Mouse (Mus musculus) heart, embryonic 10.5 days (tissue): ENCODE measurements around the gene Efl1. TPM values are rescaled to one million over a fixed set of nuclear protein-coding genes. Genes with fewer than 3 reads are reported as not detected.

Experiments used
- DNase-seq: peaks from one replicate; pipeline ENCODE4 v3.0.0-alpha.2; 2017; ENCODE audit warnings: low spot score
- H3K27ac ChIP-seq: fragments of 300-500 bp; sonication (generic); 2 replicates; pipeline ENCODE4 v1.5.1; 2016; ENCODE audit warnings: mild to moderate bottlenecking
- H3K27me3 ChIP-seq: fragments of 300-500 bp; sonication (generic); 2 replicates; pipeline ENCODE4 v1.6.1; 2016; ENCODE audit warnings: mild to moderate bottlenecking; ENCODE audit not compliant: poor library complexity, insufficient read depth, severe bottlenecking
- H3K36me3 ChIP-seq: fragments of 300-500 bp; sonication (generic); 2 replicates; pipeline ENCODE4 v1.6.1; 2016; ENCODE audit warnings: mild to moderate bottlenecking, moderate library complexity
- H3K4me1 ChIP-seq: fragments of 300-500 bp; sonication (generic); 2 replicates; pipeline ENCODE4 v1.6.1; 2016; ENCODE audit warnings: mild to moderate bottlenecking
- H3K4me3 ChIP-seq: fragments of 300-500 bp; sonication (generic); 2 replicates; pipeline ENCODE4 v1.5.1; 2016; ENCODE audit warnings: mild to moderate bottlenecking, moderate library complexity
- H3K9me3 ChIP-seq: fragments of 300-500 bp; sonication (generic); 2 replicates; pipeline ENCODE4 v1.6.1; 2016; ENCODE audit warnings: mild to moderate bottlenecking, moderate library complexity
- WGBS: fragments of 180-500 bp; shearing (Covaris S2); methylation state at CpG from one replicate; pipeline ENCODE4 v1.1.7; 2016; 5-methylcytosine and 5-hydroxymethylcytosine counted together
- polyA plus RNA-seq: library from polyadenylated mRNA; unstranded; fragments of >200 nt; fragmentation: Nextera tagmentation; extraction: Ambion mirVana; gene quantifications from 2 replicates; pipeline ENCODE4 v1.2.1, GENCODE M21; 2016

Gene Efl1
- polyA plus RNA-seq, 1 experiment from 2014 or later, result 18.5 TPM

DNA sequence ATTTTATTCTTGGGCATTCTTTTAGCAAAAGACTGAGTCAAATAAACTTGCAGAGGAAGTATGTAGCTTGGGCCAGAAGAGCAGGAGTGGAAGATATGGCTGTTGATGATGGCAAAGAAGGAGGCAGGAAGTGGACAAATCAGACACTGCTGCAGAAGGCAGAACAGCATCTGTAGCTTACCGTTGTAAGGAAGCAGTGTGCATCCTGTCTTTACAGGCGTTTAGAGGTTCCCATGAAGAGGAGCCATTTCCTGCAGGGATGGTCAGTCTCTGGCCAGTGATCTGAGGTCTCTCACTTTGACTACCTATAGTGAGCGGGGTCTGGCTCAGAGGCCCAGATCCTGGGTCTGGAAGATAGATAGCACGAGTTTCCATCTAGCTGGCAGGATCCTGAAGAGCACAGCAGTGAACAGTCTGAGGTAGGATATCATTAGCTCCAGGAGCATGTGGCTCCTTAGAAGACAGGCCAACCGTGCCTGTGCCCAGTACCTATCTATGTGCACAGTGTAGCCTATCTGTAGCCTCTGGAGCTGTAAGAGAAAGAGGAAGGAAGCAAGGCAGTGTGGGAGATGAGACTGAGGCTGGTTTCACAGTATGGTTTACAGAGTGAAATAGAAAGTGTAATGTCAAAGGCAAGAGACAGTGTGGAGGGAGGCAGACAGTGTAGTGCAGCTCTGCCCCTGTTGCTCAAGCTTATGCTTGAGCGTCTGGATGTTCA lies 42.8 kb downstream of the Efl1 start:
- WGBS, result 68% methylated on average over 6 of the region's 6 CpGs

DNA sequence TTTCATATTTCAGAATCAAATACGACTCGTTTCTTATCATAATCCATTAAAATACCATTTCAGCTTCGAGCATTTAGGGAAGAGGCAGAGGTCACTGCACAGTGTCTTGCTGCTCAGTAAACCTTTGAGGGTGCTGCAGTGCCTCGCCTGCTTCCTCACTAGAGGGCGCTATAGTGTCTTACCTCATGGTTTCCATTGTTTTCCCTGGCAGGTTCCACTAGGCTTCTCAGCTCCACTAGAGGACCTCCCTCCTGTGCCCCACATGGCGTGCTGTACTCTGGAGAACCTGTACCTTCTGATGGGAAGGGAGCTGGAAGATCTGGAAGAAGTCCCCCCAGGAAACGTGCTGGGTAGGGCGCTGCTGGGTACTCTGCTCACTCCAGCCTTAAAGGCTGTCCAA lies 49.3 kb downstream of the Efl1 start:
- DNase-seq, result no peak
- H3K4me1 ChIP-seq, result no peaks in the 10 kb centered on the region
- 71% methylated on average over 8 of the region's 8 CpGs for WGBS
- H3K9me3 ChIP-seq, result no peaks in the 10 kb centered on the region
- no peak overlapping the region for H3K4me3 ChIP-seq
- peaks cover 53% of the 10 kb centered on the region for H3K36me3 ChIP-seq
- H3K27me3 ChIP-seq, result no peaks in the 10 kb centered on the region
- no peak overlapping the region for H3K27ac ChIP-seq

More for the DNA sequence above, 42.8 kb downstream of the Efl1 start:
- Histone ChIP-seq H3K4me3 (no peak overlapping the region), H3K27ac (no peak overlapping the region), H3K9me3 (no peaks in the 10 kb centered on the region), H3K36me3 (peaks cover 38% of the 10 kb centered on the region), H3K27me3 (no peaks in the 10 kb centered on the region), H3K4me1 (no peaks in the 10 kb centered on the region)
- no peak for DNase-seq

DNA sequence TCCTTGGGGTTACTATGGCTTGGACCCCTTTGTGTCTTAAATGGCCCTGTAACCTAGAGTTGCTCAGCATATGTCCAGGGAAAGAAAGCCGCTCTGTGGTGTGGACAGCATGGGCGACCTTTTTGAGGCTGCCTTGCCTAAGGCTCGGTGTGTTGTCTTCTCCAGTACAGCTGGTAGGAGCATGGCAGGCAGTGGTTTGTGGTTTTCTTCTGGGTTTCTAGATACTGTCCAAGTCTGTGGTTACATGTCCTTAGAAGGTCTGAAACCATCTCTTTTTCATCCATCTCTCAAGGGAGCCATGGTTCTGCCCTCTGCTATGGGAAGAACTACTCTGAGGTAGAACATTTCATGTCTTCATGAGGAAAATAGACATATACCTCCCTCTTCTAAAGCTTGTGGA lies 50.6 kb downstream of the Efl1 start:
- H3K36me3 ChIP-seq, result peaks cover 40% of the 10 kb centered on the region
- H3K9me3 ChIP-seq, result no peaks in the 10 kb centered on the region
- DNase-seq, result no peak
- no peak overlapping the region for H3K4me3 ChIP-seq
- H3K27ac ChIP-seq, result no peak overlapping the region
- WGBS, result 92% methylated on average over 3 of the region's 3 CpGs
- no peaks in the 10 kb centered on the region for H3K4me1 ChIP-seq
- no peaks in the 10 kb centered on the region for H3K27me3 ChIP-seq

DNA sequence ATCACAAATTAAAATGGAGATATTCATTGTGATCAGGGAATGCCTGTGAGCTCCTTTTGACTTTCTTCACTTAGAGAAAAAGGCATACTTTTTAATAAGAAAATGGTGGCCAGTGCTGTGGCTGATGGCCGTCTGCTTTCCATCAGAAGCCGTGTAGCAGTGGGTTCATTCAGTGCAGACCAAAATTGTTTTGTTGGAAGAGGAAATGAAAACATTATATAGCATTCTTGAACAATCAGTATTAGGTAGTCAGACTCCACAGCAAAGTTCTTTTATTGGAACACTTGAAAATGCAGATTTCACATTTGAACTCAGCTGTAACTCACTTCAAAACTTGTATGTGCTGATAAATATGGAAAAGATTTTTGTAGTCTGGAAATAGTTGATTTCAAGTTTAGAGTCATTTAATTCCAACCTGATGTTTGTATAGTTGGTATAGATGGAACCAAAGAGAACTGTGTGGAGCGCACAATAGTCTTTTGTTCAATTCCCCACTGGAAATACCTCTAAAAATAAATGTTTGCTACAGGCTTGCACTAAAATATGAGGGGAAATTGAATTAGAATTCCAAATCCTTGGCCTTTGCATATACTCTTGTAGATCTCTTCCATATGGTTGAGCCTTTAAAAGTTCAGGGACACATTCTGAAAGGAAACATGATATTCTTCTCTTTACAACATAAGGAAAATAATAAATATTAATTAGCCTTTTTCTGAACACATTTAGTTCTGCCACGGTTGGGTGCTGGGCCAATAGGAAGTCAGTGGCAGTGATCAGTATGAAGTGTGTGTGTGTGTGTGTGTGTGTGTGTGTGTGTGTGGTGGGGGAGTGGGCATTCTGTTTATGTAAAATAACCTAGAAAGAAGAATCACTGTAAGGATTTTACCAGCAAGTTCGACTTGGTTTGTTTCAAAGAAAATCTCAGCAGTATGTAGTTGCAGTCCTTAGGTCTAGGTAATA lies 54.2 kb downstream of the Efl1 start:
- no peak overlapping the region for H3K4me3 ChIP-seq
- H3K27ac ChIP-seq, result no peak overlapping the region
- no peaks in the 10 kb centered on the region for H3K4me1 ChIP-seq
- no peak for DNase-seq
- 85% methylated on average over 5 of the region's 5 CpGs for WGBS
- peaks cover 29% of the 10 kb centered on the region for H3K36me3 ChIP-seq
- no peaks in the 10 kb centered on the region for H3K9me3 ChIP-seq
- no peaks in the 10 kb centered on the region for H3K27me3 ChIP-seq

DNA sequence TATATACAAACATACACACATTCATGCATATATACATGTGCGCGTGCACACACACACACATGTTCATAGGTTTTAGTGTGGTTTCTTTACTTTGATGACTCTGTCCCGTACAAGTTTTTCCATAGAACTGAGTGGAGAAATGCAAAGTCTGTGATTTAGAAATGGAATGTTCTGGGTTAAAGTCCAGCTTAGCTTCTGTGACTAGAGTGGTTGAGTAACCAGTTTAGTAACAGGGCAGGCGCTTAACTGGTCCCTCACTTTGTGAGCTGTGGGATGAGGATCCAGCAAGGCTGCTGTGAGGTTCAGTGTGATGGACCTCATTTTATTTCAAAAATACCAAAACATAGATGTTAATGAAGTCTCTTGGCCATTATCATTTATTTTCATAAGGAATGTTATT lies 60.8 kb downstream of the Efl1 start:
- peaks cover 4% of the 10 kb centered on the region for H3K36me3 ChIP-seq

DNA sequence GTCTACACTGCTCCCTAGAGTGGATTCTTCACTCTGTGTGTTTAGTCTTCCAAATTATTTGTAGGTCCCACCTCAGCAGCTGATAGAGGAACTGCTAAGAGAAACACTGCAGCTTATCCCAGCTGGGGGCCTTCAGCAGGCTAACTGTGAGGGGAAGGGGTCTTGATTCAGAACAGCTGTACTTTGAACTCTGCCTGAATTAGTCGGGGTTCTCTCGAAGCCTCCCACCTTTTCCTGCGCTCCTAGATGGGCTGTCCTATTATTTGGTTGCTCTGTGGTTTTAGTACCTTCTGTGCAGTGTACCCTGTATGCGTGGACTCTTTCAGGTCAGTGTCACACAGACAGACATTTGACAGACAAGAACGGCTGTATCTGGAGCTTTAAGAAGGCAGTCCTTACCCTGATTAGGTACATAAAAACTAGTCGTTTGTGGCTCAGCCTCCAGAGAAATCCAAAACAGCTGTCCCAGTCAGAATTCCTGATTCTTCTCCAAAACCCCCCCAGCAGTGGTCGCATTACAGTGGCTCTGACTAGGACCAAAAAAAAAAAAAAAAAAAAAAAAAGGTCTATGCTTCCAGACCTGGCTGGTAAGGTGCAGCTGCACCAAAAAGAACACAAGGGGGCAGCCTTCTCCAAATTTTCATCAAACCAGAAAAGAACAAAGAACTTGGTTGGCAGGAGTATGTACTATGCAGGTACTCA lies 66.9 kb downstream of the Efl1 start:
- Histone ChIP-seq H3K27me3 (no peaks in the 10 kb centered on the region), H3K27ac (0 out of 2 replicates have a peak overlapping the region, but pooled peaks have one; percentile 42), H3K36me3 (no peaks in the 10 kb centered on the region), H3K9me3 (no peaks in the 10 kb centered on the region), H3K4me1 (peaks cover 23% of the 10 kb centered on the region), H3K4me3 (no peak overlapping the region)
- 39% methylated on average over 7 of the region's 7 CpGs for WGBS
- no peak for DNase-seq

More for the DNA sequence above, 60.8 kb downstream of the Efl1 start:
- Histone ChIP-seq H3K4me1 (no peaks in the 10 kb centered on the region), H3K4me3 (no peak overlapping the region), H3K9me3 (no peaks in the 10 kb centered on the region), H3K27me3 (no peaks in the 10 kb centered on the region), H3K27ac (no peak overlapping the region)
- WGBS, result 98% methylated on average over 4 of the region's 4 CpGs
- no peak for DNase-seq

DNA sequence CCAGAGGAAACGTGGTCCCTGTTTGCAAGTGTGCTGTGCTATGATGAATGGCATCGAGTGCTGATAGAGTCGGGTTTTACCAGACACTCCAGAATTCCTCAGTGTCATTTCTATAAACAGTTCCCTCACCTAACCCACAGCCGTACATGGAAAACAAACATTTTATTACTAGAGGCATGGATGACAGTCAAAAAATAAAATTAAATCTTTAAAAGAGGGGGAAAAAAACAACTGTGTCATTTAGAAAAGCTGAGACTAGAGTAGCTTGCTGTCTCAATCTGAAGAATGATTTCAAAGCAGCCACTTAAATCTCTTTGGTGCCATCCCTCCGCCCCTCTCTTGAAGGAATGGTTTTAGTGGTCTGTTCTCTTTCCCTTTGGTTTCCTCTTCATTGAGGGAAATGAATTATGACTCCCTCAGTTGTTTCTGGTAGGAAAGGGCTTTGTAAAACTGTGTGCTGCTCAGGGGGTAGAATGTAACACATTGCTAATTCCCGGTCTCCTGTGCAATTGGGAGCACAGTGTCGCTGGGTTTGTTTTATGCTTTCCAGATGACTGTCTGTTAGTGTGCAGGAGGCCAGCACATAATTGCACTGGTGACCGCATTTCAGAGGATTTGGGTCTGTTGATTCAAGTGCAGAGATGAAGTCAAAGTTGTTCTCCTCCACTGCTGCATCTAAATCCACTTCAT lies 67.6 kb downstream of the Efl1 start:
- H3K4me3 ChIP-seq, result no peak overlapping the region
- H3K4me1 ChIP-seq, result peaks cover 30% of the 10 kb centered on the region
- no peaks in the 10 kb centered on the region for H3K9me3 ChIP-seq
- H3K27me3 ChIP-seq, result no peaks in the 10 kb centered on the region
- no peaks in the 10 kb centered on the region for H3K36me3 ChIP-seq
- DNase-seq, result no peak
- WGBS, result 66% methylated on average over 8 of the region's 8 CpGs
- H3K27ac ChIP-seq, result peak overlapping the region; percentile 42; the same call in 1 of the 2 replicates

DNA sequence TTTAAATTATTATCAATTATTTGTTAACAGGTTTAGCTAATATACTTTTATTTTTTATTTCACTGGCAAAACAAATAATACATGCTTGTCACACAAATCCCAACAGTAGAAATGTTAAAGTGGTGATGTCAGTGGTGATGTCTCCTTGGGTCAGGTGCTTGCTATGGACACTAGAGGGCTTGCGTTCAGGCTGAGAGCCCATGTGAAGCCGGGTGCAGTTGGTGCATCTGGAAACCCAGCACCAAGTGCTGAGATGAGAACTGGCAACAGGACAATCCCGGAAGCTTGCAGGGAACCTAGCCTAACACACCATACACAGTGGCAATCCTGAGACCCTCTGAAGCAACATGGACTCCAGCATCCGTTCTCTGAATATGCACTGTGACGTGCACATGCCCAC lies 70.9 kb downstream of the Efl1 start:
- H3K36me3 ChIP-seq, result no peaks in the 10 kb centered on the region
- no peaks in the 10 kb centered on the region for H3K9me3 ChIP-seq
- peak overlapping the region; percentile 2; the same call in 1 of the 2 replicates for H3K27ac ChIP-seq
- no peak for DNase-seq
- 75% methylated on average over 5 of the region's 5 CpGs for WGBS
- peaks cover 52% of the 10 kb centered on the region for H3K4me1 ChIP-seq
- H3K4me3 ChIP-seq, result no peak overlapping the region
- no peaks in the 10 kb centered on the region for H3K27me3 ChIP-seq

DNA sequence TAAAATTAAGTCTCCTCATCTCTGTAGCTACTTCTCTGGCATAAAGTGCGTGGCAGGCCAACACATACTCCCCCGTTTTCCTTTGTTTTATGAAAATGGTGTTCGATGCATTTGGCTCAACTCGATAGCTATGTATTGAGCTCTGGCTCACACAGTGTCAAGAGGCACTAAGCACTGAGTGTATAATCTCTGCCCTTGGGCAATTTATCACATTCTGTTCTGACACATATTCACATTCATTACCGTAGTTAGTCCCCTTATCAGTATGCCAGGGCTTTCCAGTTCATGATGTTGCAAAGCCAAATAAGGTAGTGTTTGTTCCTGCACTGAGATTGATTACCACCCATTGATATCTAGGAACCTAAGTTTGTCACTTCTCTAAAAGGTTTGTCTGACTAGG lies 71.3 kb downstream of the Efl1 start:
- 75% methylated on average over 5 of the region's 5 CpGs for WGBS
- Histone ChIP-seq H3K27ac (peak overlapping the region; percentile 59), H3K27me3 (no peaks in the 10 kb centered on the region), H3K4me3 (no peak overlapping the region), H3K4me1 (peaks cover 48% of the 10 kb centered on the region), H3K36me3 (no peaks in the 10 kb centered on the region), H3K9me3 (no peaks in the 10 kb centered on the region)
- no peak for DNase-seq

DNA sequence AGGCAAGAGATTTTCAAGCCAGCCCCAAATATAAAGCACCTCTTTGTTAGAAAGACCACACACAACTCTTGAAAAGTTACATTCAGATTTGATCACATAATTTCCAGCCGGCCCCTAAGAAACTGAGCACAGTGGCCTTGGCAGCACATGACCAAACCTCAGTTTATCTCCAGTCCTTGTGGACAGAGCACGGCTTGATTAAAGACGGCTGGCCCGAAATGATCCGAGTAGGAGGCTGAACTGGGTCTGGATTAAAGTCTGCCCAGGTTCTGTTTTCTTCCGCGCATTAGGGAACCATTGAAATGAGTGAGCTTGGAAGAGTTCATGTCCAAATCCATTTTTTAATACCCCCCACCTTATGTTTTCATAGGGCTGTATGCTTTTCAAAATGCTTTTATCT lies 72.1 kb downstream of the Efl1 start:
- WGBS, result 68% methylated on average over 7 of the region's 7 CpGs
- Histone ChIP-seq H3K9me3 (no peaks in the 10 kb centered on the region), H3K4me1 (peaks cover 47% of the 10 kb centered on the region), H3K36me3 (no peaks in the 10 kb centered on the region), H3K27ac (peak overlapping the region; percentile 59; the same call in 1 of the 2 replicates), H3K27me3 (no peaks in the 10 kb centered on the region), H3K4me3 (no peak overlapping the region)
- no peak for DNase-seq

DNA sequence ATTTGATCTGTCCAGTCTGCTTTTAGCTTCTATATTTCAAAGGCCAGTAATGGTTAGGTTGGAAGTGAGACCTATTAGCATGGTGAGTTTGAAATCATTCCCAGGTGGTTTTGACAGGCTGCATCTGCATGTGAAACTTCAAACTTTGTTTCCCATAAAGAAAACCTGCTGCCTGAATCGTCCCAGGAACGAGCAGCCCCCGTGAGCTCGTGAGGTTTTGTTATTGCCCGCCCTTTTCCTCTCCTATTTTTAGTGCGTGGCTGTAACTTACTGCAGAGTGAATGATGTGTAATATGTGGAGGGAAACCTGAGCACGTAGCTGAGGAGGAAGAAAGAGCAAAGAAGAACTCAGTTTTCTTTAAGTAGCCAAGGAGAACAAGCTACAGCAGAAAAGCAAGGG lies 72.5 kb downstream of the Efl1 start:
- Histone ChIP-seq H3K27me3 (no peaks in the 10 kb centered on the region), H3K4me1 (peaks cover 47% of the 10 kb centered on the region), H3K4me3 (no peak overlapping the region), H3K27ac (peak overlapping the region; percentile 59), H3K36me3 (no peaks in the 10 kb centered on the region), H3K9me3 (no peaks in the 10 kb centered on the region)
- no peak for DNase-seq
- WGBS, result 15% methylated on average over 7 of the region's 7 CpGs

DNA sequence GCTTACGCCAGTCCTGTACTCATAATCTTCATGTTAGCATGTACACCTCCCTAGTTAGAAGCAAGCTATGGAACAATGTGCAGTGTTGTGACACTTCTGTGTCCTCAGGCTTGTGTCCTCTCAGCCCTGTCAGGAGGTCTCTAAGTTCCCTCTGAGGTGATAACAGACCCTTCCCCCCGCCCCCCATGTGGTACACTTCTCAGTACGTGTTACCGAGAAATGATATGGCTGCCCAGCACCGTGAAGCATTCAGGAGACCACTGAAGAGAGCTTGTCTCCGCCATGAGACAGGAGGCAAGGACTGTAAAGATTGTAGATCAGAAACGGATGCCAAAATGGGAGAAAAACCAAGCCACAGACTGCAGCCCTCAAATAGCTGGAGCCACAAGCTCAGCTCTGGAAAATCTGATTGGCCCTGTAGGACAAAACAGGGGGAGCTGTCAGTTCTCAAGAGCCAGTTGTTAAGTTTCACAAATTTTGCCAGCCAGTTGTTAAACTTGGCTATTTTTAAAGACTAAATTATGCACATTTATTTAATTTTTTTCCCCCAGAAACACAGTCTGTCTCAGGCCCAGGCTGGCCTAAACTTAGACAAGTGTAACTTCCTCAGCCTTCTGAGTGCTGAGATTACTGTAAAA lies 74.2 kb downstream of the Efl1 start:
- WGBS, result 46% methylated on average over 7 of the region's 7 CpGs
- peak overlapping the region; percentile 62 for H3K27ac ChIP-seq
- peaks cover 45% of the 10 kb centered on the region for H3K4me1 ChIP-seq
- DNase-seq, result no peak
- H3K9me3 ChIP-seq, result no peaks in the 10 kb centered on the region
- H3K36me3 ChIP-seq, result no peaks in the 10 kb centered on the region
- no peaks in the 10 kb centered on the region for H3K27me3 ChIP-seq
- no peak overlapping the region for H3K4me3 ChIP-seq
